ENCODE assay signal across 8 mouse cellular contexts in genomic region chr2:156401331-156401730, GRCm38 (mm10). TPM values are rescaled to one million over a fixed set of nuclear protein-coding genes. Genes with fewer than 3 reads are reported as not detected.
DNase-seq lines count a peak whose midpoint lies in the region; ATAC-seq and TF ChIP-seq lines count a peak whose summit lies in the region.

No protein-coding gene starts in this region.

- no peaks in the 10 kb centered on the region for H3K9me3 ChIP-seq in lung, postnatal 0 days (ENCODE audit: low read length)

- no peak for TF ChIP-seq CTCF in layer of hippocampus, adult 2 months (conservative IDR thresholded peaks at IDR 0.05)
- TF ChIP-seq CTCF in lung, postnatal 0 days (IDR thresholded peaks at IDR 0.05) = no peak

- DNase-seq in adrenal gland, postnatal 36 days = peak; percentile 24 to 47
- no peak for DNase-seq in adrenal gland, adult 2 months
- peak; percentile 97 for DNase-seq in ZHBTc4 (ENCODE audit: low read depth, low spot score)
- peak; percentile 70 to 73 for DNase-seq in frontal cortex, postnatal 10 days (ENCODE audit: low spot score in 2 of 2)
- DNase-seq in layer of hippocampus, adult 2 months (ENCODE audit: low spot score in 2 of 2) = peak; percentile 66 to 72
- DNase-seq in lung, postnatal 0 days (ENCODE audit: low spot score) = peak; percentile 61
- DNase-seq in right cerebral cortex, adult 18-20 months = peak; percentile 71
- DNase-seq in yolk sac, embryonic 10.5 days (ENCODE audit: low spot score) = peak; percentile 41

- H3K36me3 ChIP-seq in lung, postnatal 0 days (ENCODE audit: insufficient read depth, low read length) = no peaks in the 10 kb centered on the region

- WGBS in lung, postnatal 0 days = 1% methylated on average over 9 of the region's 9 CpGs

- no peak for TF ChIP-seq EP300 in lung, postnatal 0 days (IDR thresholded peaks at IDR 0.05)

- no peak overlapping the region for H3K9ac ChIP-seq in lung, postnatal 0 days (replicated peaks; ENCODE audit: low read depth)

- H3K4me1 ChIP-seq in lung, postnatal 0 days (ENCODE audit: insufficient read depth, low read depth, low read length) = no peaks in the 10 kb centered on the region

- peak; percentile 78 for ATAC-seq in lung, postnatal 0 days

- peak overlapping the region; percentile 78; the same call in 1 of the 2 replicates for H3K27ac ChIP-seq in layer of hippocampus, adult 2 months
- H3K27ac ChIP-seq in lung, postnatal 0 days (ENCODE audit: low read length) = no peak overlapping the region

- peak overlapping the region; percentile 34; the same call in 1 of the 2 replicates for H3K4me3 ChIP-seq in layer of hippocampus, adult 2 months
- no peak overlapping the region for H3K4me3 ChIP-seq in lung, postnatal 0 days (ENCODE audit: low read depth, low read length)

- H3K27me3 ChIP-seq in lung, postnatal 0 days (replicated peaks; ENCODE audit: insufficient read depth, low read length) = no peaks in the 10 kb centered on the region

- H3K4me2 ChIP-seq in lung, postnatal 0 days (replicated peaks; ENCODE audit: low read depth, low read length) = no peak overlapping the region

RNA-seq across cellular contexts. Expression of gene Epb41l1, which starts 19.4 kb away (rescaled TPM):
- 10 to 100 TPM; 49.7 to 67.5 TPM for total RNA-seq in adrenal gland, postnatal 36 days (2021)
- total RNA-seq in adrenal gland, adult 2 months (2021) = 10 to 100 TPM; 81.4 to 93.4 TPM
- 52.0 and 52.7 TPM in 2 replicates for polyA plus RNA-seq in adrenal gland, adult 2 months (2012; rRNA removed)
- total RNA-seq in layer of hippocampus, adult 2 months (2021) = 100 to 1,000 TPM; 340 to 347 TPM
- 1.2 and 1.7 TPM in 2 replicates for polyA plus RNA-seq in lung, postnatal 0 days (2015; fragmentation: Nextera tagmentation; extraction: Ambion mirVana)
